9 mouse cellular contexts compared by ENCODE assay signal in the genomic region with DNA sequence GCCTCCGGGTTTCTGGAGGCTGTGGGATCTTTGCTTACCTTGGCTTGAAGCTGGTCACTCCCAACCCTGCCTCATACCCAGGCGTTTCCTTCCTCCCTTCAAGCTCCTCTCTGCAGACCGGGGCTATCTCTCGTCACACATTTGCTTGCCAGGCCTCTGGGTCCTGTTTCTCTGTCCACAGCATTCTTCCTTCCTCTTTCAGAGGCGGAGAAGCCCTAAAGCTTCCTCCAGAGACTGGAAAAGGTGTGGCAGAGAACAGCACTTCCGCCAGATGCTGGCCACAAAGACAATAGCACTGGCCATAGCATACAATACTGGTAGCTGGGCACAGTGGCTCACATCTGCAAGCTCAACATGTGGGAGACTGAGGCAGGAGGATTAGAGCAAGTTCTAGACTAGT. TPM values are rescaled to one million over a fixed set of nuclear protein-coding genes. Genes with fewer than 3 reads are reported as not detected.
A peak's percentile ranks its signal among the peaks of the same experiment; 100 is the strongest.
DNase-seq lines count a peak whose midpoint lies in the region; ATAC-seq and TF ChIP-seq lines count a peak whose summit lies in the region.
"Had no signal": no experiment of that assay in that cellular context is flagged by ENCODE, and none has a peak within 500 bp of the region (broad histone marks: within the 10 kb centered on the region; RNA-seq: fewer than 3 reads in every experiment).

No protein-coding gene starts in this region.

- WGBS in liver, adult 2 months, result 76% methylated on average over 6 of the region's 6 CpGs
- 40% methylated on average over 6 of the region's 6 CpGs for WGBS in heart, embryonic 11.5 days (ENCODE audit: insufficient replicate concordance)
- 41% methylated on average over 6 of the region's 6 CpGs for WGBS in thymus, adult 2 months
- 87% methylated on average over 6 of the region's 6 CpGs for WGBS in midbrain, embryonic 15.5 days

- peaks cover under 1% of the 10 kb centered on the region; the same call in 1 of the 2 replicates for H3K9me3 ChIP-seq in heart, embryonic 11.5 days (replicated peaks; ENCODE audit: control insufficient read depth, low read length)
- no peaks in the 10 kb centered on the region for H3K9me3 ChIP-seq in midbrain, embryonic 15.5 days

- no peak for DNase-seq in liver, adult 2 months (ENCODE audit: extremely low read depth, low read depth, low spot score)
- DNase-seq in liver (no peak), MN1 (ENCODE audit: low spot score) (no peak)
- peak; percentile 30 to 66 for DNase-seq in kidney, postnatal 25 days
- DNase-seq in thymus, adult 2 months, result no peak

- H3K4me1 ChIP-seq in liver, adult 2 months (ENCODE audit: control insufficient read depth, insufficient read depth, low read length), result peaks cover 15% of the 10 kb centered on the region
- peaks cover 68% of the 10 kb centered on the region for H3K4me1 ChIP-seq in heart, embryonic 11.5 days (ENCODE audit: control insufficient read depth, insufficient read depth, low read length)
- H3K4me1 ChIP-seq in thymus, adult 2 months (replicated peaks; ENCODE audit: control insufficient read depth, insufficient read depth, low read length), result no peaks in the 10 kb centered on the region
- peaks cover 37% of the 10 kb centered on the region for H3K4me1 ChIP-seq in midbrain, embryonic 15.5 days

- no peak overlapping the region for H3K4me3 ChIP-seq in liver, adult 2 months (ENCODE audit: insufficient read depth, low read depth, low read length)
- H3K4me3 ChIP-seq in heart, embryonic 11.5 days (ENCODE audit: low read depth, low read length), result no peak overlapping the region
- H3K4me3 ChIP-seq in thymus, adult 2 months (ENCODE audit: control insufficient read depth, insufficient read depth, low read length), result no peak overlapping the region
- no peak overlapping the region for H3K4me3 ChIP-seq in midbrain, embryonic 15.5 days
- H3K4me3 ChIP-seq: myocyte had no signal

- H3K36me3 ChIP-seq in liver, adult 2 months (ENCODE audit: control insufficient read depth, insufficient read depth, low read length), result no peaks in the 10 kb centered on the region
- no peaks in the 10 kb centered on the region for H3K36me3 ChIP-seq in heart, embryonic 11.5 days (ENCODE audit: control insufficient read depth, insufficient read depth, low read length)
- no peaks in the 10 kb centered on the region for H3K36me3 ChIP-seq in thymus, adult 2 months (ENCODE audit: control insufficient read depth, insufficient read depth, low read length)
- H3K36me3 ChIP-seq in midbrain, embryonic 15.5 days (replicated peaks), result no peaks in the 10 kb centered on the region

- H3K79me2 ChIP-seq in liver, adult 2 months (ENCODE audit: control insufficient read depth, insufficient read depth, low read length), result no peaks in the 10 kb centered on the region

- ATAC-seq in heart, embryonic 11.5 days (replicated peaks; ENCODE audit: insufficient number of reproducible peaks, low FRiP score, low TSS enrichment), result no peak
- peak; percentile 79 for ATAC-seq in megakaryocyte progenitor cell, adult 5-6 weeks (replicated peaks; ENCODE audit: poor library complexity)
- ATAC-seq in midbrain, embryonic 15.5 days (replicated peaks), result no peak

- TF ChIP-seq CTCF in liver, adult 2 months (IDR thresholded peaks at IDR 0.05; ENCODE audit: low read depth, low read length), result no peak
- TF ChIP-seq CTCF in thymus, adult 2 months (IDR thresholded peaks at IDR 0.05; ENCODE audit: borderline replicate concordance, control insufficient read depth, extremely low read depth, insufficient read depth, low read length, poor library complexity), result no peak

- TF ChIP-seq POLR2A in liver, adult 2 months (IDR thresholded peaks at IDR 0.05; ENCODE audit: extremely low read depth, insufficient read depth, low read length), result no peak
- TF ChIP-seq POLR2A in thymus, adult 2 months (IDR thresholded peaks at IDR 0.05; ENCODE audit: control insufficient read depth, extremely low read depth, insufficient read depth, low read length, poor library complexity), result no peak

- H3K9ac ChIP-seq in liver, adult 2 months (ENCODE audit: low read depth, low read length), result no peak overlapping the region
- H3K9ac ChIP-seq in heart, embryonic 11.5 days (ENCODE audit: low read depth, low read length), result 0 out of 2 replicates have a peak overlapping the region, but pooled peaks have one; percentile 34
- H3K9ac ChIP-seq in midbrain, embryonic 15.5 days, result no peak overlapping the region

- H3K27me3 ChIP-seq in liver, adult 2 months (ENCODE audit: control insufficient read depth, insufficient read depth, low read length), result no peaks in the 10 kb centered on the region
- H3K27me3 ChIP-seq in heart, embryonic 11.5 days (ENCODE audit: control insufficient read depth, insufficient read depth, low read length), result no peaks in the 10 kb centered on the region
- no peaks in the 10 kb centered on the region for H3K27me3 ChIP-seq in thymus, adult 2 months (ENCODE audit: control insufficient read depth, insufficient read depth, low read length)
- H3K27me3 ChIP-seq in midbrain, embryonic 15.5 days (replicated peaks), result no peaks in the 10 kb centered on the region

- peak overlapping the region; percentile 19 for H3K4me2 ChIP-seq in heart, embryonic 11.5 days
- H3K4me2 ChIP-seq in midbrain, embryonic 15.5 days, result no peak overlapping the region

- peak overlapping the region; percentile 27; the same call in 1 of the 2 replicates for H3K27ac ChIP-seq in liver, adult 2 months (replicated peaks; ENCODE audit: insufficient read depth, low read depth, low read length)
- H3K27ac ChIP-seq in heart, embryonic 11.5 days (ENCODE audit: low read depth, low read length), result peak overlapping the region; percentile 79
- no peak overlapping the region for H3K27ac ChIP-seq in thymus, adult 2 months (ENCODE audit: control insufficient read depth, insufficient read depth, low read length)
- H3K27ac ChIP-seq in midbrain, embryonic 15.5 days, result no peak overlapping the region

RNA-seq across cellular contexts. Expression of a gene that starts 13.8 kb away (rescaled TPM):
- total RNA-seq in liver, adult 2 months (2014; rRNA removed), result 1.2 and 1.5 TPM in 2 replicates
- polyA plus RNA-seq in liver, adult 2 months (2012; rRNA removed), result 3.4 and 3.5 TPM in 2 replicates
- polyA plus RNA-seq in heart, embryonic 11.5 days (2014; fragmentation: Nextera tagmentation; extraction: Ambion mirVana), result 7.0 and 9.1 TPM in 2 replicates
- 12.1 and 17.2 TPM in 2 replicates for total RNA-seq in megakaryocyte progenitor cell, adult 5-6 weeks (2015)
- total RNA-seq in megakaryocyte progenitor cell, adult 5-6 weeks (2017), result 3.9 and 5.4 TPM in 2 replicates
- polyA plus RNA-seq in thymus, adult 2 months (2012; rRNA removed), result 11.0 and 15.1 TPM in 2 replicates
- 16.2 and 16.7 TPM in 2 replicates for polyA plus RNA-seq in midbrain, embryonic 15.5 days (2015; fragmentation: Nextera tagmentation; extraction: Ambion mirVana)

Comparison
In these comparisons a context has a peak if more than half of its experiments do, and no peak if none do; other contexts are left out.
1. DNase-seq: peak in kidney, postnatal 25 days (2 of 2); none in liver, adult 2 months (single experiment), liver (single experiment), MN1 (single experiment) and thymus, adult 2 months (single experiment).
2. H3K27ac ChIP-seq: peak in liver, adult 2 months (single experiment) and heart, embryonic 11.5 days (single experiment); none in thymus, adult 2 months (single experiment) and midbrain, embryonic 15.5 days (single experiment).